Mouse (Mus musculus): ENCODE data around the gene Strada. TPM values are rescaled to one million over a fixed set of nuclear protein-coding genes. Genes with fewer than 3 reads are reported as not detected.
"Not testable (repeated sequence)": the region's sequence is repeated elsewhere in the genome, so short reads cannot be mapped to it uniquely, and the experiment has no call there.

Gene Strada
- polyA plus RNA-seq, 1 experiment from 2014 or later: 28.8 TPM

DNA sequence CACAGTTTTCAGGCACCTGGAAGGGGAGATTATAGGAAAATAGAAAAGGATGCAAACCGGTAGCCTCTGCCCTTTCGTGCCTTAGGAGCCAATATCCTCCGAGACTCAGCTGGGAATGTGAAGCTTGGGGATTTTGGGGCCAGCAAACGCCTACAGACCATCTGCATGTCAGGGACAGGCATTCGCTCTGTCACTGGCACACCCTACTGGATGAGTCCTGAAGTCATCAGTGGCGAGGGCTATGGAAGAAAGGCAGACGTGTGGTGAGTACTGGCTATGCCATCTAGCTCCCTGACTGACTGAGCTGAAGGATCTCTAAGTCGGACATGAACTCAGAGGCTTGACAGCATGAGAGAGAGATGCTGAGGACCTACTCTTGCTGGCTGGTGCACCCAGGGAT, 49.8 kb downstream of the Strada start:
- no peaks in the 10 kb centered on the region for H3K27me3 ChIP-seq (replicated peaks; ENCODE audit: control insufficient read depth, insufficient read depth, low read length)
- no peak overlapping the region for H3K4me3 ChIP-seq (replicated peaks; ENCODE audit: low read length)
- no peak for ATAC-seq
- H3K4me1 ChIP-seq (replicated peaks; ENCODE audit: control insufficient read depth, insufficient read depth, low read length): peaks cover 5% of the 10 kb centered on the region
- H3K4me2 ChIP-seq (ENCODE audit: low read length): no peak overlapping the region
- no peak overlapping the region for H3K9ac ChIP-seq (replicated peaks; ENCODE audit: low read depth, low read length)
- no peak overlapping the region for H3K27ac ChIP-seq (ENCODE audit: low read length)
- 77% methylated on average over 8 of the region's 8 CpGs for WGBS
- H3K36me3 ChIP-seq (ENCODE audit: control insufficient read depth, insufficient read depth): peaks cover 36% of the 10 kb centered on the region
- no peaks in the 10 kb centered on the region for H3K9me3 ChIP-seq (ENCODE audit: control insufficient read depth, low read length)

DNA sequence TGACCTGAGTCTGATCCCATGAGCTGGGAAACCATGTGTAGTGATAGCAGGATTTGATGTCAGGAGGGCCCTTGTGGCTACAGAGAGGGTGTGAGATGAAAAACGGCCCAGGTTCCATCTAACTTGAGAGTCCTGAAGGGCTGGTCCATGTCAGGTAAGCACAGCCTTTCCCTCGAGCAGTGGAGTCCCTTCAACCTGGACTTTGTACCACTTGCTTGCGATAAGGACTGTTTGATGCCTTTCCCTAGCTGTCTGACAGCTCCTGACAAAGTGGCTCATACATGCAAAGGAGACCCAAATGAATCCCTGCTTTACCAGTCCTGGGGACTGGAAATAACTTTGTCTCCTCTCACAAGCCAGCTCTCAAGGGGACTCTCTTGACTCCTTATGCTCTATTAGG, 50.7 kb downstream of the Strada start:
- Histone ChIP-seq H3K27ac (ENCODE audit: low read length) (no peak overlapping the region), H3K9me3 (ENCODE audit: control insufficient read depth, low read length) (no peaks in the 10 kb centered on the region), H3K4me3 (replicated peaks; ENCODE audit: low read length) (no peak overlapping the region), H3K36me3 (ENCODE audit: control insufficient read depth, insufficient read depth) (peaks cover 28% of the 10 kb centered on the region), H3K4me2 (ENCODE audit: low read length) (no peak overlapping the region), H3K27me3 (replicated peaks; ENCODE audit: control insufficient read depth, insufficient read depth, low read length) (no peaks in the 10 kb centered on the region), H3K9ac (replicated peaks; ENCODE audit: low read depth, low read length) (no peak overlapping the region), H3K4me1 (replicated peaks; ENCODE audit: control insufficient read depth, insufficient read depth, low read length) (peaks cover 2% of the 10 kb centered on the region; the same call in 1 of the 2 replicates)
- WGBS: 90% methylated on average over 3 of the region's 3 CpGs
- no peak for ATAC-seq

DNA sequence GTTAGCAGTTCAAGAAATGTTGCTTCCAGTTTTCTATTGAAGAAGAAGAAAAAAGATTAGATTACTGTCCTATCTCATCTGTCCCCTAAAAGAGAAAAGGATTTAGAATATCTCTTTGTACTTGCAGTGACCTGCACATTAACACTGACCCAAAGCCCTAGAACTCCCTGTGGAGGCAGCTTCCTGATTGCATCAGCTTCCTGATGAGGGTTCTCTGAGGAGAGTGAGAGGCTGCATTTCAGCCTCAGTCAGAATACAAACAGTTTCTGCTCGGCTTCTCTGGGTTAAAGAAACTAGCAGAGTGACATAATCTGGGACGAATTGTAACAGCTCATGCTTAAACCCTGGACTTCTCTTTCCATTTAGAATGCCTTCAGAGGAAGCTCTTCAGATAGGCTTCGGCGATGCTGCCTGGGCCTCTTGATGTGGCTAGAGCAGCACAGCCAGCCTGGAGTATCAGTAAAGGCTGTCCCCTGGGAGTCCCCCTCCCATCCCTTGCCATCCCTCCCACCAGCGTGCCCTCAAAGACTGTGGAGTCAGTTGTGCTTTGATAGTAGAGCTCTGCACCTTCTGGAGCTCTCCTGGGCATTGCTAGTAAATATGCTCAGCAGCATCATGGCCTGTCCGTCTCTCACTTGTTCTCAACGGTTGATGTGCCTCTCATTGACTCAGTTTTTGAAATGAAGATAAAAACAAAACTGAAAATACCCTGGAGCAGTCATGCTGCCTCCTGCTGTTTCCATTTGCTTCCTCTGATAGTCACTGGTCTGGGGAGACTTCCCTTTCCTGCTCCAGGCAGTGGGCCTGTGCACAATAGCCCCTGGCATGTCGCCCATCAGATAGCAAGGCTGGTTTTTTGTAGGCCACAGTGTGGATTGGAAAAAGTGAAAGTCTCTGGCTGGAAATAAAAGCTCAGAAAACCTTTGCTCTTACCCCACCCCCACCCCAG, 67.1 kb downstream of the Strada start:
- 0 out of 2 replicates have a peak overlapping the region, but pooled peaks have one; percentile 35 for H3K9ac ChIP-seq (replicated peaks; ENCODE audit: low read depth, low read length)
- no peaks in the 10 kb centered on the region for H3K27me3 ChIP-seq (replicated peaks; ENCODE audit: control insufficient read depth, insufficient read depth, low read length)
- H3K4me3 ChIP-seq (replicated peaks; ENCODE audit: low read length): no peak overlapping the region
- H3K9me3 ChIP-seq (ENCODE audit: control insufficient read depth, low read length): no peaks in the 10 kb centered on the region
- 39% methylated on average over 8 of the region's 8 CpGs for WGBS
- H3K4me1 ChIP-seq (replicated peaks; ENCODE audit: control insufficient read depth, insufficient read depth, low read length): peaks cover 5% of the 10 kb centered on the region
- H3K36me3 ChIP-seq (ENCODE audit: control insufficient read depth, insufficient read depth): no peaks in the 10 kb centered on the region; the same call in 1 of the 2 replicates
- peak overlapping the region; percentile 76 for H3K27ac ChIP-seq (ENCODE audit: low read length)
- H3K4me2 ChIP-seq (ENCODE audit: low read length): no peak overlapping the region
- 0 out of 2 replicates have a peak, but pooled peaks have one; percentile 10 for ATAC-seq

DNA sequence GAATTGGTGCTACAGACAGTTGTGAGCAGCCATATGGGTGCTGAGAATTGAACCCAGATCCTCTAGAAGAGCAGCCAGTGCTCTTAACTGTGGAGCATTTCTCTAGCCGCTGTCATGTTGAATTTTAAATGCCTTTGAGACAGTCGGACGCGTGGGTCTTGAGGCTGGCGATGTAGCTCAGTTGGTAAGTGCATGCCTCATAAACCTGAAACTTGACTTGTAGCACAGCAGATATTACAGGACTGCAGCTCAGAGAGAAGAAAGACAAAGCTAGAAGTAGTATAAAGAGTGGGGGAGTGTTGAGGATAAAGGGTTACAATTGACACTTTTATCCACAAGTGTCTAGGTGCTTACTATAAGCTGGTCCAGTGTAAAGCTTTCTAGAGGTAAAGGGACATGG, 69.5 kb downstream of the Strada start:
- Histone ChIP-seq H3K4me3 (replicated peaks; ENCODE audit: low read length) (no peak overlapping the region), H3K36me3 (ENCODE audit: control insufficient read depth, insufficient read depth) (no peaks in the 10 kb centered on the region; the same call in 1 of the 2 replicates), H3K9me3 (ENCODE audit: control insufficient read depth, low read length) (no peaks in the 10 kb centered on the region), H3K27ac (ENCODE audit: low read length) (no peak overlapping the region), H3K4me1 (replicated peaks; ENCODE audit: control insufficient read depth, insufficient read depth, low read length) (peaks cover 5% of the 10 kb centered on the region), H3K4me2 (ENCODE audit: low read length) (no peak overlapping the region), H3K9ac (replicated peaks; ENCODE audit: low read depth, low read length) (no peak overlapping the region), H3K27me3 (replicated peaks; ENCODE audit: control insufficient read depth, insufficient read depth, low read length) (no peaks in the 10 kb centered on the region)
- ATAC-seq: no peak
- 94% methylated on average over 5 of the region's 5 CpGs for WGBS

DNA sequence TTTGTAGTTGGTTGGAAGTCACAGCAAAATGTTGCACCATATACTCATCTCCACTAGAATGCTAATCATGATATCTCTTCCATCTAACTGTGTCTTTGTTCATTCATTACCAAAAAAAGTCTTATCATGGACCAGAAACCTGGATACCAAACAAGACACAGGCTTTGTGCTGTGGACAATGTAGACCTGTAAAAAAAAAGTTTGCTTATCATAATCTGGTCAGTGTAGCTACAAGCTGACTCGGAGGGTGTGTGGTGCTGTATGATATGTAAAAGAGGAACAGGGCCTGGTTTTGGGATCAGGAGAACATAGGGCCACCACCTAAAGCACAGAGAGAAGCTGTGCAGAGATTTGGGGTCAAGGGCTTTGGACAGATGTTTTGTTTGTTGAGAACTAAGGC, 72.5 kb downstream of the Strada start:
- Histone ChIP-seq H3K4me3 (replicated peaks; ENCODE audit: low read length) (no peak overlapping the region), H3K4me1 (replicated peaks; ENCODE audit: control insufficient read depth, insufficient read depth, low read length) (no peaks in the 10 kb centered on the region), H3K27ac (ENCODE audit: low read length) (no peak overlapping the region), H3K36me3 (ENCODE audit: control insufficient read depth, insufficient read depth) (0 out of 2 replicates have a peak, but pooled peaks cover 4% of the 10 kb centered on the region), H3K4me2 (ENCODE audit: low read length) (no peak overlapping the region), H3K9me3 (ENCODE audit: control insufficient read depth, low read length) (no peaks in the 10 kb centered on the region), H3K9ac (replicated peaks; ENCODE audit: low read depth, low read length) (no peak overlapping the region), H3K27me3 (replicated peaks; ENCODE audit: control insufficient read depth, insufficient read depth, low read length) (no peaks in the 10 kb centered on the region)
- no peak for ATAC-seq
- WGBS: 98% methylated on average over 1 of the region's 1 CpGs

DNA sequence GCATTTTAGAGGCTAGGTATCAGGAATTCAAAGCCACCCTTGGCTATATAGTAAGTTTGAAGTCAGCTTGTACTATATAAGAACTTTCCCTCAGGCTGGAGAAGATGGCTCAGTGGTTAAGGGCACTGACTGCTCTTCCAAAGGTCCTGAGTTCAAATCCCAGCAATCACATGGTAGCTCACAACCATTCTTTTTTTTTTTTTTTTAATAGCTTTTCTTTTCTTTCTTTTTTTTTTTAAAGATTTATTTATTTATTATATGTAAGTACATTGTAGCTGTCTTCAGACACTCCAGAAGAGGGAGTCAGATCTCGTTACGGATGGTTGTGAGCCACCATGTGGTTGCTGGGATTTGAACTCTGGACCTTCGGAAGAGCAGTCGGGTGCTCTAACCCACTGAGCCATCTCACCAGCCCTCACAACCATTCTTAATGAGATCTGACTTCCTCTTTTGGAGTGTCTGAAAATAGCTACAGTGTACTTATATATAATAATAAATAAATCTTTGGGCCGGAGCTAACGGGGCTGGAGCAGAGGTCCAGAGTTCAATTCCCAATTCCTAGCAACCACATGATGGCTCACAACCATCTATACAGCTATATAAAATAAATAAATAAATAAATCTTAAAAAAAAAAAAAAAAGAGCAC, 75.1 kb downstream of the Strada start:
- not testable (repeated sequence) for H3K4me2 ChIP-seq (ENCODE audit: low read length); H3K9ac ChIP-seq (replicated peaks; ENCODE audit: low read depth, low read length); H3K27me3 ChIP-seq (replicated peaks; ENCODE audit: control insufficient read depth, insufficient read depth, low read length); H3K4me1 ChIP-seq (replicated peaks; ENCODE audit: control insufficient read depth, insufficient read depth, low read length); H3K4me3 ChIP-seq (replicated peaks; ENCODE audit: low read length); H3K9me3 ChIP-seq (ENCODE audit: control insufficient read depth, low read length); ATAC-seq; H3K27ac ChIP-seq (ENCODE audit: low read length)
- WGBS: 96% methylated on average over 4 of the region's 6 CpGs
- peaks cover 13% of the 10 kb centered on the region; the same call in 1 of the 2 replicates for H3K36me3 ChIP-seq (ENCODE audit: control insufficient read depth, insufficient read depth)

DNA sequence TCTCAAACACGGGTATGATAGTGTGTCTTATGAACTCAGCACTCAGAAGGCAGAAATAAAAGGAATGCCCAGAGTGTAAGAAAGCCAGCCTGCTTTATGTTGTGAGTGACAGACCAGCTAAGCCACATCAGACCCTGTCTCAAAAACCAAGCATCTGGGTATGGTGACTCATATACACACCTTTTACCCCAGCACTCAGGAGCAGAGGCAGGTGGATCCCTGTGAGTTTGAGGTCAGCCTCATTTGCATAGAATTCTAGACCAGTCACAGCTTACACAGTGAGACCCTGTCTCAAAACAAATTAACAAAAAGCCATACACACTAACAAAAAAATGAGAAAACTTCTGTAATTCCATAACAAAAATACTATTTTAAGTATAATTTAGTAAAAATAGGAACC, 76.1 kb downstream of the Strada start:
- H3K9me3 ChIP-seq (ENCODE audit: control insufficient read depth, low read length): no peaks in the 10 kb centered on the region
- no peak overlapping the region for H3K4me3 ChIP-seq (replicated peaks; ENCODE audit: low read length)
- 70% methylated on average over 1 of the region's 1 CpGs for WGBS
- no peak overlapping the region for H3K4me2 ChIP-seq (ENCODE audit: low read length)
- no peak overlapping the region for H3K27ac ChIP-seq (ENCODE audit: low read length)
- H3K9ac ChIP-seq (replicated peaks; ENCODE audit: low read depth, low read length): no peak overlapping the region
- peaks cover 13% of the 10 kb centered on the region; the same call in 1 of the 2 replicates for H3K36me3 ChIP-seq (ENCODE audit: control insufficient read depth, insufficient read depth)
- no peaks in the 10 kb centered on the region for H3K4me1 ChIP-seq (replicated peaks; ENCODE audit: control insufficient read depth, insufficient read depth, low read length)
- no peaks in the 10 kb centered on the region for H3K27me3 ChIP-seq (replicated peaks; ENCODE audit: control insufficient read depth, insufficient read depth, low read length)
- ATAC-seq: no peak

DNA sequence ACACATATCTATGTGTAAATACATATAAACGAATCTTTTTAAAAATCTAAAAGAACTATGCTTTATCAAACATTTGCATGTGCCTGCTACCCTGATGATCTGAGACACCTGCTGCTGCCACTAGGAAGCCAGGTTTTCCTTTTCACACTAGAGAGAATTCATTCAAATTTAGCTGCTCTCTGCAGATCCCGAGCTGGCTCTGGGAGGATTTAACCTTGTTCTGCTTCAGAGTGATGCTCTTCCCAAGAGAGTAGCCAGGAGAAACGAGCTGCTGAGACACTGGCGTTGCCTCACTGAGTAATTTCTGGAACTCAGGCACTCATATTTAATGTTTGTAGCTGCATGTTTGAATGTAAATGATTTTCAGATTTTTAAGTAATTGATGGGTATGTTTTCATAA, 77.2 kb downstream of the Strada start:
- H3K27me3 ChIP-seq (replicated peaks; ENCODE audit: control insufficient read depth, insufficient read depth, low read length): no peaks in the 10 kb centered on the region
- no peaks in the 10 kb centered on the region for H3K4me1 ChIP-seq (replicated peaks; ENCODE audit: control insufficient read depth, insufficient read depth, low read length)
- WGBS: 73% methylated on average over 4 of the region's 4 CpGs
- H3K9ac ChIP-seq (replicated peaks; ENCODE audit: low read depth, low read length): no peak overlapping the region
- no peak overlapping the region for H3K4me2 ChIP-seq (ENCODE audit: low read length)
- no peak overlapping the region for H3K4me3 ChIP-seq (replicated peaks; ENCODE audit: low read length)
- no peaks in the 10 kb centered on the region for H3K9me3 ChIP-seq (ENCODE audit: control insufficient read depth, low read length)
- peaks cover 13% of the 10 kb centered on the region; the same call in 1 of the 2 replicates for H3K36me3 ChIP-seq (ENCODE audit: control insufficient read depth, insufficient read depth)
- no peak for ATAC-seq
- no peak overlapping the region for H3K27ac ChIP-seq (ENCODE audit: low read length)

DNA sequence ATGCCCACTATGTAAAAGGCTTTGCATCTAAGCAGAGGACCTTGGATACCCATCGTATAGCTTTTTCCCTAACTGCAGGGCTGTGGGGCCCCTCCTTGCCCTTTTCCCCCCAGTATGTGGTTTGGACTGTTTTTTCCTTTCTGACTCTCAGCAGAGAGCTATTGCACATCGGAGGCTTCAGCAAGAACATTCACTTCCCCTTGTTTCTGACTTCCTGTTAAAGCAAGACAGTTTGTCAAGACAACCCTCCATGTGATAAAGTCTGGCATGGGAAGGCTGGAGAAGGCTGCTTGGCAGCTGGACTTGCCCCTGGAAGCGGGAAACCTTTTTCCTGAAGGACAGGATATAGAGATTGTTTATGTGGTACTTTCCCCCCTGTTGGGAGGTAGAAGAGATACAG, 79.2 kb downstream of the Strada start:
- 86% methylated on average over 3 of the region's 3 CpGs for WGBS
- no peaks in the 10 kb centered on the region for H3K27me3 ChIP-seq (replicated peaks; ENCODE audit: control insufficient read depth, insufficient read depth, low read length)
- no peak overlapping the region for H3K27ac ChIP-seq (ENCODE audit: low read length)
- H3K9ac ChIP-seq (replicated peaks; ENCODE audit: low read depth, low read length): no peak overlapping the region
- H3K4me2 ChIP-seq (ENCODE audit: low read length): no peak overlapping the region
- H3K4me3 ChIP-seq (replicated peaks; ENCODE audit: low read length): no peak overlapping the region
- H3K9me3 ChIP-seq (ENCODE audit: control insufficient read depth, low read length): no peaks in the 10 kb centered on the region
- no peak for ATAC-seq
- peaks cover 19% of the 10 kb centered on the region for H3K36me3 ChIP-seq (ENCODE audit: control insufficient read depth, insufficient read depth)
- no peaks in the 10 kb centered on the region for H3K4me1 ChIP-seq (replicated peaks; ENCODE audit: control insufficient read depth, insufficient read depth, low read length)

All from forebrain, embryonic 16.5 days (tissue).